Mouse (Mus musculus) ES-Bruce4 (cell line): ENCODE results near the gene Gm10181.

Experiments used
- CTCF ChIP-seq: IDR thresholded peaks from one replicate; pipeline ENCODE4 v1.8.1; 2011; ENCODE audit warnings: low read depth, low read length
- EP300 ChIP-seq: IDR thresholded peaks from 2 replicates; pipeline ENCODE4 v1.6.1; 2011; ENCODE audit warnings: low read depth, low read length; ENCODE audit not compliant: insufficient read depth
- POLR2A ChIP-seq: IDR thresholded peaks from one replicate; pipeline ENCODE4 v1.8.1; 2011; ENCODE audit warnings: low read length; ENCODE audit not compliant: insufficient read depth

- TF ChIP-seq CTCF (no peak), EP300 (no peak), POLR2A (no peak)
Measured at GRCm38 (mm10) chr9:25076505-25076904, 12.7 kb upstream of the Gm10181 start.
